Mouse (Mus musculus) lung, adult 2 months (tissue): Measurements from ENCODE around the gene Stox2.

Experiments
- CTCF ChIP-seq: fragments of 200-500 bp; IDR thresholded peaks from 2 replicates; pipeline ENCODE4 v1.5.1; 2011; ENCODE audit warnings: mild to moderate bottlenecking, low read length, control low read depth; ENCODE audit not compliant: insufficient read depth
- POLR2A ChIP-seq: fragments of 200-500 bp; IDR thresholded peaks from 2 replicates; pipeline ENCODE4 v1.6.1; 2011; ENCODE audit warnings: low read depth, mild to moderate bottlenecking, control low read depth, low read length, borderline replicate concordance; ENCODE audit errors: extremely low read depth

DNA sequence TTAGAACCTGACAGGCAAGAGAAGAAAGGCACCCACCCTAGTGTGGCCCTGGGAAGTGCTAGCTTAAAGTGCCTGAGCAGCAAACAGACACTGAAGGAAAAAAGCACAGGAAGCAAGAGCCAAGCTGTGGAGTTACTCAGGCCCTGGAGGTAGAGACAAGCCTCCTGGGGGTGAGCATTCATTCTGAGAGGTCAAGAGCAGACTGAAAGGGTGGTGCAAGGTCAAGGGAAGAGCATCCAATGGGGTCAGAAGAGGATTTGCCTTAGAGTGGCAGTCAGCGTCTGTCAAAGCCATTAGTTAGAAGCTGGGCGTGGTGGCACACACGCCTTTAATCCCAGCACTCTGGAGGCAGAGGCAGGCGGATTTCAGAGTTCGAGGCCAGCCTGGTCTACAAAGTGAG, 224.3 kb downstream of the Stox2 start:
- no peak for TF ChIP-seq CTCF
- no peak for TF ChIP-seq POLR2A
